Mouse (Mus musculus) stomach, postnatal 0 days (tissue): Measurements from ENCODE around the gene Il17rb.

ENCODE experiments used
- CTCF ChIP-seq: IDR thresholded peaks from 2 replicates; pipeline ENCODE4 v1.5.1; 2016; ENCODE audit warnings: antibody characterized with exemption, low read depth, mild to moderate bottlenecking, moderate library complexity
- EP300 ChIP-seq: optimal IDR thresholded peaks from 2 replicates; pipeline ENCODE3; 2016; ENCODE audit warnings: antibody characterized with exemption

DNA sequence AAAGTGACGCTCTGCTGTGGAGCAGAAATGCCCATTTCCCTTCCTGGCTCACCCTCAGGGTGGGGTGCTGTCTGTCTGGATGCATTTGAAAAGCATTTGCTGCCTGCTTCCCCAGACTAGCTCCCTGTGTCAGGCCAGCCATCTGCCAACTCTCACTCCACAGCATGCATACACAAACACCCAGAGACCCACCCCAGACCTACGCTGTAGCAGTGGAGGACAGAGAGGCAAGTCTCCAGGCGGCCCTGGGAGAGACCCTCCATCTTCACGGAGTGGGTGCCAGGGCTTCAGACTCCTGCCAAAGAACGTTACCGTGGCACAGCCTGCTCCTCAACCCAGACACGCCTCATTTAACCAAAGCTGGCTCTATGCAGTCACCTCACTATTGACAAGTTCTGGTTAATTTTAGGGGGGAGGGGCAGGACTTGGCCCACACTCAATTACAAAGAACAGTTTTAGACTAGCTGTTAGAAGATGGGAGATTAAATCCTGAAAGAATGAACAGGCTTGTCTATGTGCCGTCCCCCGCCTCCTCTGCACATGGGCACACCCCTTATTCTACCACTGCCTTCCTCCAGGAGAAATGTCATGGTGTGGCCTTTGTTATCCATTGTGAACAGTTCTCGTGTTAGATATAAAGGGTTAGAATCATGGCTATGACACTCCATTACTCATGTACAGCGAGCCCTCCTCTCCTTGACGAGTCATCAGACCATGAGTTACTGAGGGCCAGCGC is 47.5 kb upstream of the Il17rb start:
- TF ChIP-seq CTCF: no peak
- no peak for TF ChIP-seq EP300
